Mouse (Mus musculus) frontal cortex, postnatal 25 days (tissue): ENCODE measurements around the gene Cgref1.

ENCODE experiments used
- DNase-seq, 2 experiments: peaks; one replicate each; pipeline ENCODE4 v3.0.0; 2022; ENCODE audit warnings: low spot score in 2 of 2

The Cgref1 gene

GRCm38 (mm10) chr5:30944956-30945781 is at the start of gene Cgref1:
Cgref1 (minus strand) TSS chr5:30945591.
- peak; percentile 55 to 58 for DNase-seq

- peak in 1 of 2 experiments; percentile 13 for DNase-seq
Measured at GRCm38 (mm10) chr5:30994074-30994473, 48.7 kb upstream of the Cgref1 start.

- peak; percentile 12 to 41 for DNase-seq
Measured at GRCm38 (mm10) chr5:30992980-30993676, 47.7 kb upstream of the Cgref1 start.

GRCm38 (mm10) chr5:30982357-30982756 is 37.0 kb upstream of the Cgref1 start:
- DNase-seq, result peak in 1 of 2 experiments; percentile 18

GRCm38 (mm10) chr5:30974870-30975656 is 29.7 kb upstream of the Cgref1 start:
- DNase-seq, result no peak

- DNase-seq, result no peak
Measured at GRCm38 (mm10) chr5:30969440-30969839, 24.0 kb upstream of the Cgref1 start.

GRCm38 (mm10) chr5:30968416-30968815 is 23.0 kb upstream of the Cgref1 start, which contains the start of gene Tcf23:
Tcf23 (plus strand) TSS chr5:30968662.
- DNase-seq, result no peak

- DNase-seq, result no peak
Measured at GRCm38 (mm10) chr5:30966189-30966588, 20.8 kb upstream of the Cgref1 start.

- DNase-seq, result no peak
Measured at GRCm38 (mm10) chr5:30963916-30964315, 18.5 kb upstream of the Cgref1 start.

- no peak for DNase-seq
Measured at GRCm38 (mm10) chr5:30961545-30962505, 16.4 kb upstream of the Cgref1 start.

GRCm38 (mm10) chr5:30960814-30961213 is 15.4 kb upstream of the Cgref1 start:
- DNase-seq, result no peak

- DNase-seq, result peak; percentile 99
Measured at GRCm38 (mm10) chr5:30959966-30960501, 14.6 kb upstream of the Cgref1 start, which contains the start of gene Preb. Preb (minus strand) TSS chr5:30960361.

GRCm38 (mm10) chr5:30959198-30959854 is 13.9 kb upstream of the Cgref1 start:
- no peak for DNase-seq

GRCm38 (mm10) chr5:30957891-30958290 is 12.5 kb upstream of the Cgref1 start:
- no peak for DNase-seq

GRCm38 (mm10) chr5:30955751-30956150 is 10.4 kb upstream of the Cgref1 start:
- no peak for DNase-seq

- no peak for DNase-seq
Measured at GRCm38 (mm10) chr5:30954556-30954955, 9.2 kb upstream of the Cgref1 start.

- no peak for DNase-seq
Measured at GRCm38 (mm10) chr5:30954065-30954464, 8.7 kb upstream of the Cgref1 start.

GRCm38 (mm10) chr5:30952551-30952950 is 7.2 kb upstream of the Cgref1 start:
- no peak for DNase-seq

- no peak for DNase-seq
Measured at GRCm38 (mm10) chr5:30951706-30952105, 6.3 kb upstream of the Cgref1 start.

GRCm38 (mm10) chr5:30950922-30951321 is 5.5 kb upstream of the Cgref1 start:
- DNase-seq, result no peak
